Mouse (Mus musculus) spleen, adult 2 months (tissue): ENCODE measurements around the gene Ptprh.

ENCODE experiments used
- CTCF ChIP-seq: fragments of 200-500 bp; IDR thresholded peaks from 2 replicates; pipeline ENCODE4 v1.5.1; 2011; ENCODE audit warnings: mild to moderate bottlenecking, inconsistent platforms; ENCODE audit not compliant: insufficient read depth, insufficient read length, insufficient replicate concordance; ENCODE audit errors: extremely low read depth
- POLR2A ChIP-seq: fragments of 200-500 bp; IDR thresholded peaks from 2 replicates; pipeline ENCODE4 v1.6.1; 2011; ENCODE audit warnings: low read depth, low read length, inconsistent platforms

DNA sequence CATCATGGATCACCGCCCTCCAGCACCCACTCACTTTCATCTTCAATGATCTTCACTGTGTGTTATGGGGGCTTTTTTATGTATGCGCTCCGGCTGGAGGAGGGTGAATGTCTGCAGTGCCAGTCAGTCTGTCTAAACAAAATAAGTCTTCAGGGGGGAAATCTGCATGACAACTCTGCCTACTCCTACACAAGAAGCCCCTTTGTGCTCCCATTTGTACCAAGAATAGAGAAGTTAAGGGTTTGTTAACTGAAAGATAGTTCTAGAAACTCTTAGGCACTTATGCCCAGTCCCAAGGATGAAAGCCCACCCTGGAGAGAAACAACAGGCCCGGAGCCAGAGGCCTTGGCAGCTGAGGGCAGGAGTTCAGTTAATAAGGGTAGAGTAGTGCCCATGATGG, 67.5 kb downstream of the Ptprh start:
- TF ChIP-seq CTCF (no peak), POLR2A (no peak)
